Mouse (Mus musculus) hindbrain, embryonic 10.5 days (tissue): ENCODE measurements around the gene Lyz1. TPM values are rescaled to one million over a fixed set of nuclear protein-coding genes. Genes with fewer than 3 reads are reported as not detected.
"Not testable (repeated sequence)": the region's sequence is repeated elsewhere in the genome, so short reads cannot be mapped to it uniquely, and the experiment has no call there.

ENCODE experiments used
- DNase-seq: peaks from one replicate; pipeline ENCODE4 v3.0.0-alpha.2; 2017; ENCODE audit warnings: low spot score
- H3K27ac ChIP-seq: fragments of 300-500 bp; sonication (generic); 2 replicates; pipeline ENCODE4 v1.5.1; 2016; ENCODE audit warnings: mild to moderate bottlenecking, moderate library complexity
- H3K27me3 ChIP-seq: fragments of 300-500 bp; sonication (generic); 2 replicates; pipeline ENCODE4 v1.6.1; 2016; ENCODE audit warnings: mild to moderate bottlenecking; ENCODE audit not compliant: poor library complexity, insufficient read depth, severe bottlenecking
- H3K36me3 ChIP-seq: fragments of 300-500 bp; sonication (generic); 2 replicates; pipeline ENCODE4 v1.6.1; 2016; ENCODE audit warnings: mild to moderate bottlenecking, moderate library complexity
- H3K4me1 ChIP-seq: fragments of 300-500 bp; sonication (generic); replicated peaks from 2 replicates; pipeline ENCODE4 v1.6.1; 2016; ENCODE audit warnings: mild to moderate bottlenecking
- H3K4me3 ChIP-seq: fragments of 300-500 bp; sonication (generic); 2 replicates; pipeline ENCODE4 v1.5.1; 2016; ENCODE audit warnings: mild to moderate bottlenecking, moderate library complexity
- H3K9me3 ChIP-seq: fragments of 300-500 bp; sonication (generic); 2 replicates; pipeline ENCODE4 v1.6.1; 2016; ENCODE audit warnings: mild to moderate bottlenecking, moderate library complexity
- WGBS: fragments of 180-500 bp; shearing (Covaris S2); methylation state at CpG from one replicate; pipeline ENCODE4 v1.1.7; 2016; 5-methylcytosine and 5-hydroxymethylcytosine counted together
- polyA plus RNA-seq: library from polyadenylated mRNA; unstranded; fragments of >200 nt; fragmentation: Nextera tagmentation; extraction: Ambion mirVana; gene quantifications from 2 replicates; pipeline ENCODE4 v1.2.1, GENCODE M21; 2016

Gene Lyz1
- polyA plus RNA-seq, 1 experiment from 2014 or later = not detected

DNA sequence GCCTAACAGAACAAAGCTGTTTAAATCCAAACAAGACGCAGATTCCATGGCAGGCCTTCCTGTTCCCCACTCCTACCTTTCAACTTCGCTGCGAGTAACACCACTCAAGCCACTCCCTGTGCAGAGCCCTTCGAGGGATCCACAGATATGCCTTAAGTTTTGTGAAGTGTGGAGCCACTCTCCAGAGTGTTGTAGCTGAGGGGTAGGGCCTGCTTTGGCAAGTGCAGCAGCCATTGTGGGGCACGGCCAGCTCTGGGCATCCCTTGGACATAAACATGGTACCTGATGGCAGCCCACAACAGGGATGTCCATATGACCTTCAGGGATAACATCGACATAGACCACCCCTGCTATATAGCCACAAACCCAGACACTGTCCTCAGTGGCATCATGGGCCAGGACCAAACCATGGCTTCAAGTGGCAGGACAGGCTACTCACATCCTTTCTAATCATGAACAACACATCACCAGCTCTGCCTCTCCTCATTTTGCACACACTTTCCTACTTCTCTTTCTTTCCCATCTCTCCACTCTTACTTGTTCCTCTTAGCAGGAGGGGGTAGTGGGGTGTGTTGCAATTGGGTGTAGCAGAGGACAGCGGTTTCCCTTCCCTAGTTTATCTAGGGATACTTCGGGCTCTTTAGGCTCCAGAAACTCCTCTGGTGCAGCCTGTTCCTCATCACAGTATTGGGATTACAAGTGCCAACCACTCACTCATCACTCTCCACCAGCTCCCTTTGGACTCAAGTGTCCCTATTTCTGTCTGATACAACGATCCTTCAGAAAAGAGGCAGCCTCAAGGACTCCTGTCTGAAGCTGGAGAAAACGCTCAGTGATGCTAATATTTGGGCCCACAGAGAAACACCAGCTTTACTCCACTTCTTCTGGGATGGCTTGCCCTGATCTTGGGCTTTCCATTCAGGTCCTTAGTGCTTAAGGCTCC, 7.8 kb downstream of the Lyz1 start:
- Histone ChIP-seq H3K4me1 (no peaks in the 10 kb centered on the region), H3K4me3 (no peak overlapping the region), H3K9me3 (no peaks in the 10 kb centered on the region), H3K36me3 (no peaks in the 10 kb centered on the region), H3K27me3 (no peaks in the 10 kb centered on the region), H3K27ac (no peak overlapping the region)
- 90% methylated on average over 10 of the region's 10 CpGs for WGBS
- no peak for DNase-seq

GRCm38 (mm10) chr10:117283871-117284577, 8.6 kb downstream of the Lyz1 start:
- Histone ChIP-seq H3K9me3 (no peaks in the 10 kb centered on the region), H3K4me1 (no peaks in the 10 kb centered on the region), H3K27me3 (no peaks in the 10 kb centered on the region), H3K4me3 (no peak overlapping the region), H3K36me3 (no peaks in the 10 kb centered on the region), H3K27ac (no peak overlapping the region)
- 84% methylated on average over 7 of the region's 7 CpGs for WGBS
- DNase-seq = no peak

GRCm38 (mm10) chr10:117283196-117283595, 9.5 kb downstream of the Lyz1 start:
- H3K9me3 ChIP-seq, H3K36me3 ChIP-seq, H3K27me3 ChIP-seq, H3K27ac ChIP-seq, DNase-seq, H3K4me1 ChIP-seq, H3K4me3 ChIP-seq: not testable (repeated sequence)
- WGBS = 85% methylated on average over 4 of the region's 4 CpGs

DNA sequence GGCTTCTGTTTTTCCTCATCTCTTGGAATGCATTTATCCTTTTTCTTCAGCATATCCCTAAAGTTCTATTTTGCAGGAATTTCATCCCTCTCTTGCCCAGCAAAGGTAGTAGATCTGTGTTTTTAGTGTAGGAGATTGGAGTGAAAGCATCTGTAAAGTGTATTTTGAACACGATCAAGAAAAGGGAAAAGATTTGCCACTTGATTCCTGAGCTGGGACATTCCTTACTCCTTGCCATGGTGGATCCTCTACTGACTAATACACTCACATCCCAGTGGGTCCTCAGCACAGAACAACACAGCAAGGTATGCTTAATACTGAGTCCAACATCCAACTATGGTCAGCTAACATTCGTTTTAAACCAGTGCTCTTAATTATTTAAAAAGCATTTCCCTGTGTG, 10.1 kb downstream of the Lyz1 start:
- DNase-seq = no peak

GRCm38 (mm10) chr10:117282049-117282448, 10.6 kb downstream of the Lyz1 start, which contains the start of gene Lyz2:
TSS of gene Lyz2 (minus strand) at chr10:117282321.
- Histone ChIP-seq H3K9me3 (no peaks in the 10 kb centered on the region), H3K4me1 (no peaks in the 10 kb centered on the region), H3K27ac (no peak within 1 kb of the TSS), H3K27me3 (no peaks in the 10 kb centered on the region), H3K4me3 (no peak within 1 kb of the TSS), H3K36me3 (no peaks in the 10 kb centered on the region)
- DNase-seq = no peak
- WGBS = 65% methylated on average over 4 of the region's 4 CpGs

More for the DNA sequence above, 10.1 kb downstream of the Lyz1 start:
- Histone ChIP-seq H3K27ac (no peak overlapping the region), H3K4me1 (no peaks in the 10 kb centered on the region), H3K4me3 (no peak overlapping the region), H3K36me3 (no peaks in the 10 kb centered on the region), H3K9me3 (no peaks in the 10 kb centered on the region), H3K27me3 (no peaks in the 10 kb centered on the region)
- 85% methylated on average over 2 of the region's 2 CpGs for WGBS

GRCm38 (mm10) chr10:117281381-117281920, 11.2 kb downstream of the Lyz1 start:
- no peak for DNase-seq
- no peaks in the 10 kb centered on the region for H3K9me3 ChIP-seq
- no peaks in the 10 kb centered on the region for H3K4me1 ChIP-seq
- no peaks in the 10 kb centered on the region for H3K36me3 ChIP-seq
- no peaks in the 10 kb centered on the region for H3K27me3 ChIP-seq
- WGBS = 88% methylated on average over 7 of the region's 7 CpGs
- no peak overlapping the region for H3K27ac ChIP-seq
- H3K4me3 ChIP-seq = no peak overlapping the region

DNA sequence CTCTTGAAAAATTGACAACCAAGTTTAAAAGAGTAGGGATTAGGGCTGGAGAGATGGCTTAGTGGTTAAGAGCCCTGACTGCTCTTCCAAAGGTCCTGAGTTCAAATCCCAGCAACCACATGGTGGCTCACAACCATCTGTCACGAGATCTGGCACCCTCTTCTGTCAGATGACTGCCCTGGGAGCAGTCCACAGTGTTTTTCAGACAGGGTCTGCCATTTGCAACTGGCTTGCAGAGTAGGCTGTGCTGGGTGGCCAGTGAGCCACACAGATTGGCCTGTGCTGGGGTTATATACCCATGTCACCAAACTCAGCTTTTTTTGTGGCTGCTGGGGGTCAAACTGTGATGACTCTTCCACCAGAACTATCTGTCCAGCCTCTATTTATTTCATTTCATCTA, 12.7 kb downstream of the Lyz1 start:
- no peaks in the 10 kb centered on the region for H3K4me1 ChIP-seq
- 65% methylated on average over 1 of the region's 1 CpGs for WGBS

GRCm38 (mm10) chr10:117278510-117278909, 14.2 kb downstream of the Lyz1 start:
- not testable (repeated sequence) for DNase-seq, H3K4me1 ChIP-seq, H3K27ac ChIP-seq, H3K27me3 ChIP-seq, H3K36me3 ChIP-seq, H3K9me3 ChIP-seq, H3K4me3 ChIP-seq
- WGBS = 46% methylated on average over 2 of the region's 2 CpGs

More for the DNA sequence above, 12.7 kb downstream of the Lyz1 start:
- Histone ChIP-seq H3K4me3 (no peak overlapping the region), H3K9me3 (no peaks in the 10 kb centered on the region), H3K36me3 (no peaks in the 10 kb centered on the region), H3K27me3 (no peaks in the 10 kb centered on the region), H3K27ac (no peak overlapping the region)
- DNase-seq = no peak

GRCm38 (mm10) chr10:117277779-117278178, 14.9 kb downstream of the Lyz1 start:
- not testable (repeated sequence) for H3K4me1 ChIP-seq, H3K27ac ChIP-seq, H3K9me3 ChIP-seq, H3K27me3 ChIP-seq, H3K4me3 ChIP-seq, H3K36me3 ChIP-seq, DNase-seq
- 85% methylated on average over 9 of the region's 9 CpGs for WGBS

- H3K9me3 ChIP-seq = no peaks in the 10 kb centered on the region
- WGBS = 87% methylated on average over 10 of the region's 10 CpGs
- no peaks in the 10 kb centered on the region for H3K4me1 ChIP-seq
- H3K36me3 ChIP-seq = no peaks in the 10 kb centered on the region
- H3K27ac ChIP-seq = no peak overlapping the region
- DNase-seq = no peak
- H3K27me3 ChIP-seq = no peaks in the 10 kb centered on the region
- H3K4me3 ChIP-seq = no peak overlapping the region
Observed at GRCm38 (mm10) chr10:117275681-117276369, 16.8 kb downstream of the Lyz1 start.

- not testable (repeated sequence) for H3K4me1 ChIP-seq, H3K36me3 ChIP-seq, H3K27me3 ChIP-seq, DNase-seq, H3K4me3 ChIP-seq, H3K9me3 ChIP-seq, H3K27ac ChIP-seq
- 85% methylated on average over 3 of the region's 7 CpGs for whole genome bisulfite sequencing
Observed at GRCm38 (mm10) chr10:117274645-117275044, 18.0 kb downstream of the Lyz1 start.

GRCm38 (mm10) chr10:117272023-117272422, 20.6 kb downstream of the Lyz1 start:
- H3K27ac ChIP-seq = no peak overlapping the region
- H3K36me3 ChIP-seq = no peaks in the 10 kb centered on the region
- H3K27me3 ChIP-seq = no peaks in the 10 kb centered on the region
- no peaks in the 10 kb centered on the region for H3K9me3 ChIP-seq
- no peaks in the 10 kb centered on the region for H3K4me1 ChIP-seq
- no peak for DNase-seq
- no peak overlapping the region for H3K4me3 ChIP-seq
